Mouse (Mus musculus) cerebellum, adult 18-20 months (tissue): Measurements from ENCODE around the gene Sept9.

Source experiments
- DNase-seq, 2 experiments: peaks; one replicate each; pipeline ENCODE4 v3.0.0; 2021

Gene Sept9

GRCm38 (mm10) chr11:117353126-117353525 is 153.7 kb downstream of the Sept9 start:
- DNase-seq, result no peak

- no peak for DNase-seq
These were observed 154.6 kb downstream of the Sept9 start for GRCm38 (mm10) chr11:117354107-117354506.

- no peak for DNase-seq
These were observed 157.5 kb downstream of the Sept9 start for GRCm38 (mm10) chr11:117356937-117357336.

GRCm38 (mm10) chr11:117357916-117358639 is 158.6 kb downstream of the Sept9 start:
- DNase-seq, result peak; percentile 89 to 93

GRCm38 (mm10) chr11:117359161-117359560 is 159.7 kb downstream of the Sept9 start:
- DNase-seq, result no peak

GRCm38 (mm10) chr11:117359870-117360269 is 160.4 kb downstream of the Sept9 start:
- DNase-seq, result peak; percentile 41 to 70

GRCm38 (mm10) chr11:117360561-117360960 is 161.1 kb downstream of the Sept9 start:
- DNase-seq, result no peak

- DNase-seq, result no peak
These were observed 162.8 kb downstream of the Sept9 start for GRCm38 (mm10) chr11:117362307-117362706.

- no peak for DNase-seq
These were observed 164.5 kb downstream of the Sept9 start for GRCm38 (mm10) chr11:117363918-117364317.

GRCm38 (mm10) chr11:117366426-117366825 is 167.0 kb downstream of the Sept9 start:
- DNase-seq, result peak; percentile 23 to 29

GRCm38 (mm10) chr11:117366861-117367357 is 167.4 kb downstream of the Sept9 start:
- DNase-seq, result no peak

GRCm38 (mm10) chr11:117367937-117368336 is 168.5 kb downstream of the Sept9 start:
- DNase-seq, result no peak

- no peak for DNase-seq
These were observed 169.9 kb downstream of the Sept9 start for GRCm38 (mm10) chr11:117369347-117369746.

GRCm38 (mm10) chr11:117370262-117370850 is 170.9 kb downstream of the Sept9 start:
- no peak for DNase-seq

GRCm38 (mm10) chr11:117372537-117372936 is 173.1 kb downstream of the Sept9 start:
- DNase-seq, result no peak

GRCm38 (mm10) chr11:117373195-117373594 is 173.7 kb downstream of the Sept9 start:
- no peak for DNase-seq

- DNase-seq, result no peak
These were observed 174.4 kb downstream of the Sept9 start for GRCm38 (mm10) chr11:117373870-117374269.

- no peak for DNase-seq
These were observed 174.8 kb downstream of the Sept9 start for GRCm38 (mm10) chr11:117374288-117374687.

- DNase-seq, result no peak
These were observed 180.3 kb downstream of the Sept9 start for GRCm38 (mm10) chr11:117379774-117380173.

GRCm38 (mm10) chr11:117384235-117384634 is 184.8 kb downstream of the Sept9 start:
- no peak for DNase-seq

GRCm38 (mm10) chr11:117384897-117385296 is 185.4 kb downstream of the Sept9 start:
- DNase-seq, result peak; percentile 90 to 95

- no peak for DNase-seq
These were observed 186.1 kb downstream of the Sept9 start for GRCm38 (mm10) chr11:117385331-117386103.

GRCm38 (mm10) chr11:117387241-117387640 is 187.8 kb downstream of the Sept9 start:
- no peak for DNase-seq

GRCm38 (mm10) chr11:117390001-117390402 is 190.5 kb downstream of the Sept9 start:
- peak; percentile 41 to 62 for DNase-seq
